Mouse (Mus musculus) right cerebral cortex, postnatal 10 days (tissue): ENCODE data around the gene Timm10b.

Source experiments
- DNase-seq, 2 experiments: peaks; one replicate each; pipeline ENCODE4 v3.0.0; 2021; ENCODE audit warnings: low spot score in 2 of 2

Timm10b gene

GRCm38 (mm10) chr7:105640894-105641255, 1.0 kb downstream of the Timm10b start:
- no peak for DNase-seq

GRCm38 (mm10) chr7:105641936-105642335, 2.1 kb downstream of the Timm10b start:
- DNase-seq = no peak

- DNase-seq = peak; percentile 54 to 55
Observed at GRCm38 (mm10) chr7:105650639-105651435, 11.0 kb downstream of the Timm10b start, which contains the start of gene Dnhd1. Dnhd1 (plus strand) TSS chr7:105650827.

GRCm38 (mm10) chr7:105685541-105686197, 45.8 kb downstream of the Timm10b start:
- DNase-seq = no peak

- DNase-seq = no peak
Observed at GRCm38 (mm10) chr7:105690875-105691274, 51.0 kb downstream of the Timm10b start.
